In the genomic region with DNA sequence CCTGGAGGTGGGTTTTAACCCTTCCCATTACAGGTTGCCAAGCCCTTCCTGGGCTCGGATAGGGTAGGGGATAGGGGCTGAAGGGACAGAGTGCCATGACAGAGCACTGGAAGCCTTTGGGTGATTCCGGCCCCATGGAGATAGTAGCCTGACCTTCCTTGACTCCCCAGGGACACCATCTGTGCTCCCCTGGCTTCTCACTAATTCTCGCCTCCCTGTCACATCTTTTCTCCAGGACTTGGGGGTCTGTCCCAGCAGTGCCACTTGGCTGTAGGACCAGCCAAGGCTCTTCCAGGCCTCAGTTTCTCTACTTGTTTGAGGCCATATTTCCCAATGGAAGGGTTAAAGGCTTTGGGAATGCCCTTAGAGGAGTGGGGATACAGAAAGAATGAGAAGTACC, we compare ENCODE assay signal across 8 mouse cellular contexts. TPM values are rescaled to one million over a fixed set of nuclear protein-coding genes. Genes with fewer than 3 reads are reported as not detected.
DNase-seq lines count a peak whose midpoint lies in the region; ATAC-seq and TF ChIP-seq lines count a peak whose summit lies in the region.

No protein-coding gene starts in this region.

- no peaks in the 10 kb centered on the region for H3K9me3 ChIP-seq in heart, embryonic 11.5 days (replicated peaks; ENCODE audit: control insufficient read depth, low read length)
- no peaks in the 10 kb centered on the region for H3K9me3 ChIP-seq in ES-Bruce4 (replicated peaks; ENCODE audit: control insufficient read depth, insufficient read depth, low read length, poor library complexity, severe bottlenecking)
- H3K9me3 ChIP-seq in forebrain, postnatal 0 days (ENCODE audit: low read length), result no peaks in the 10 kb centered on the region

- peak overlapping the region; percentile 100 for H3K9ac ChIP-seq in heart, embryonic 11.5 days (ENCODE audit: low read depth, low read length)
- H3K9ac ChIP-seq in ES-Bruce4 (ENCODE audit: low read depth, poor library complexity, severe bottlenecking), result peak overlapping the region; percentile 27
- H3K9ac ChIP-seq in forebrain, postnatal 0 days, result peak overlapping the region; percentile 78

- no peak for DNase-seq in heart, postnatal 25 days (ENCODE audit: low spot score)
- no peak for DNase-seq in forebrain, postnatal 0 days
- peak; percentile 50 for DNase-seq in mesoderm, embryonic 11.5 days (ENCODE audit: low read depth, low spot score)
- no peak for DNase-seq in gastrocnemius, postnatal 4 days (ENCODE audit: low spot score in 2 of 2)
- DNase-seq in c-Kit-positive CD71-positive TER-119-positive erythroid progenitor cells, embryonic 14.5 days (ENCODE audit: low spot score), result no peak
- DNase-seq in adrenal gland, adult 18-20 months (ENCODE audit: low spot score in 2 of 2), result no peak

- TF ChIP-seq EP300 in ES-Bruce4 (IDR thresholded peaks at IDR 0.05; ENCODE audit: insufficient read depth, low read depth, low read length), result no peak

- H3K27me3 ChIP-seq in heart, embryonic 11.5 days (ENCODE audit: control insufficient read depth, insufficient read depth, low read length), result no peaks in the 10 kb centered on the region
- no peaks in the 10 kb centered on the region for H3K27me3 ChIP-seq in ES-Bruce4 (ENCODE audit: control insufficient read depth, insufficient read depth, low read length, poor library complexity, severe bottlenecking)
- H3K27me3 ChIP-seq in forebrain, postnatal 0 days (ENCODE audit: insufficient read depth, low read length), result no peaks in the 10 kb centered on the region

- intact Hi-C loops in heart, postnatal 25 days (cut with DNase I), result loop anchor here (2.0 to 10.0 kb wide), 2 partner anchors 23 to 183 kb away; a partner anchor contains a TSS

- H3K4me1 ChIP-seq in heart, embryonic 11.5 days (ENCODE audit: control insufficient read depth, insufficient read depth, low read length), result peaks cover 20% of the 10 kb centered on the region
- no peaks in the 10 kb centered on the region for H3K4me1 ChIP-seq in ES-Bruce4 (ENCODE audit: control insufficient read depth, insufficient read depth, low read length)
- H3K4me1 ChIP-seq in forebrain, postnatal 0 days (ENCODE audit: insufficient read depth), result peaks cover 14% of the 10 kb centered on the region

- H3K27ac ChIP-seq in heart, embryonic 11.5 days (ENCODE audit: low read depth, low read length), result peak overlapping the region; percentile 98
- peak overlapping the region; percentile 35; the same call in 1 of the 2 replicates for H3K27ac ChIP-seq in ES-Bruce4 (ENCODE audit: insufficient read depth, low read length)
- H3K27ac ChIP-seq in forebrain, postnatal 0 days (ENCODE audit: low read depth, low read length), result peak overlapping the region; percentile 96

- TF ChIP-seq POLR2A in ES-Bruce4 (IDR thresholded peaks at IDR 0.05; ENCODE audit: insufficient read depth, low read length), result no peak

- peaks cover 17% of the 10 kb centered on the region for H3K36me3 ChIP-seq in heart, embryonic 11.5 days (ENCODE audit: control insufficient read depth, insufficient read depth, low read length)
- peaks cover 17% of the 10 kb centered on the region for H3K36me3 ChIP-seq in ES-Bruce4 (ENCODE audit: control insufficient read depth, insufficient read depth, low read length, poor library complexity, severe bottlenecking)
- H3K36me3 ChIP-seq in forebrain, postnatal 0 days (ENCODE audit: insufficient read depth), result peaks cover 22% of the 10 kb centered on the region

- ATAC-seq in heart, embryonic 11.5 days (replicated peaks; ENCODE audit: insufficient number of reproducible peaks, low FRiP score, low TSS enrichment), result no peak
- no peak for ATAC-seq in forebrain, postnatal 0 days

- peak overlapping the region; percentile 97 for H3K4me2 ChIP-seq in heart, embryonic 11.5 days
- H3K4me2 ChIP-seq in forebrain, postnatal 0 days (ENCODE audit: low read depth), result peak overlapping the region; percentile 94

- TF ChIP-seq CTCF in ES-Bruce4 (IDR thresholded peaks at IDR 0.05; ENCODE audit: low read depth, low read length), result no peak
- TF ChIP-seq CTCF in forebrain, postnatal 0 days (IDR thresholded peaks at IDR 0.05; ENCODE audit: low read depth), result no peak

- H3K4me3 ChIP-seq in heart, embryonic 11.5 days (ENCODE audit: low read depth, low read length), result peak overlapping the region; percentile 97
- peak overlapping the region; percentile 14 for H3K4me3 ChIP-seq in ES-Bruce4 (ENCODE audit: low read depth, low read length)
- H3K4me3 ChIP-seq in forebrain, postnatal 0 days (ENCODE audit: low read depth, low read length), result peak overlapping the region; percentile 83

- WGBS in heart, embryonic 11.5 days (ENCODE audit: insufficient replicate concordance), result 48% methylated on average over 3 of the region's 3 CpGs
- 19% methylated on average over 3 of the region's 3 CpGs for WGBS in forebrain, postnatal 0 days

RNA-seq across cellular contexts. Expression of a gene that starts 11.3 kb away (rescaled TPM):
- polyA plus RNA-seq in heart, embryonic 11.5 days (2014; fragmentation: Nextera tagmentation; extraction: Ambion mirVana), result 94.3 and 96.8 TPM in 2 replicates
- total RNA-seq in heart, postnatal 25 days (2021), result 100 to 1,000 TPM; 159 to 181 TPM
- polyA plus RNA-seq in ES-Bruce4 (2011; ENCODE audit: insufficient read depth, insufficient read length, low read depth, missing spikeins), result 122 and 125 TPM in 2 replicates
- total RNA-seq in forebrain, postnatal 0 days (2014; rRNA removed), result 178 and 183 TPM in 2 replicates
- 101 and 115 TPM in 2 replicates for polyA plus RNA-seq in forebrain, postnatal 0 days (2015; fragmentation: Nextera tagmentation; extraction: Ambion mirVana)
- 100 to 1,000 TPM; 214 TPM for total RNA-seq in gastrocnemius, postnatal 4 days (2021)
- 100 to 1,000 TPM; 153 to 174 TPM for total RNA-seq in adrenal gland, adult 18-20 months (2021)

RNA-seq across cellular contexts. Expression of a gene that starts 23.7 kb away (rescaled TPM):
- 14.8 and 19.1 TPM in 2 replicates for polyA plus RNA-seq in heart, embryonic 11.5 days (2014; fragmentation: Nextera tagmentation; extraction: Ambion mirVana)
- 10 to 100 TPM; 10.5 to 13.6 TPM for total RNA-seq in heart, postnatal 25 days (2021)
- polyA plus RNA-seq in ES-Bruce4 (2011; ENCODE audit: insufficient read depth, insufficient read length, low read depth, missing spikeins), result 15.4 and 16.2 TPM in 2 replicates
- 14.1 and 15.2 TPM in 2 replicates for total RNA-seq in forebrain, postnatal 0 days (2014; rRNA removed)
- polyA plus RNA-seq in forebrain, postnatal 0 days (2015; fragmentation: Nextera tagmentation; extraction: Ambion mirVana), result 9.1 and 9.2 TPM in 2 replicates
- 10 to 100 TPM in 1 of 2 experiments, 1 to 10 TPM in 1; 9.8 to 11.5 TPM for total RNA-seq in gastrocnemius, postnatal 4 days (2021)
- total RNA-seq in adrenal gland, adult 18-20 months (2021), result 10 to 100 TPM; 12.9 to 13.4 TPM

RNA-seq across cellular contexts. Expression of a gene that starts 23.8 kb away (rescaled TPM):
- polyA plus RNA-seq in heart, embryonic 11.5 days (2014; fragmentation: Nextera tagmentation; extraction: Ambion mirVana), result 11.5 and 15.5 TPM in 2 replicates
- total RNA-seq in heart, postnatal 25 days (2021), result 1 to 10 TPM; 4.0 to 4.6 TPM
- 18.9 and 21.7 TPM in 2 replicates for polyA plus RNA-seq in ES-Bruce4 (2011; ENCODE audit: insufficient read depth, insufficient read length, low read depth, missing spikeins)
- 15.0 and 23.6 TPM in 2 replicates for total RNA-seq in forebrain, postnatal 0 days (2014; rRNA removed)
- 4.5 and 7.8 TPM in 2 replicates for polyA plus RNA-seq in forebrain, postnatal 0 days (2015; fragmentation: Nextera tagmentation; extraction: Ambion mirVana)
- total RNA-seq in gastrocnemius, postnatal 4 days (2021), result 1 to 10 TPM; 7.7 to 9.7 TPM
- 1 to 10 TPM; 5.7 to 7.6 TPM for total RNA-seq in adrenal gland, adult 18-20 months (2021)

Comparison
In these comparisons a context has a peak if more than half of its experiments do, and no peak if none do; other contexts are left out.
1. H3K27ac ChIP-seq: peak in every context shown above with its lines; median percentile 98 in heart, embryonic 11.5 days; 96 in forebrain, postnatal 0 days; 35 in ES-Bruce4.
2. H3K4me3 ChIP-seq: peak in every context shown above with its lines; median percentile 97 in heart, embryonic 11.5 days; 83 in forebrain, postnatal 0 days; 14 in ES-Bruce4.
3. H3K9ac ChIP-seq: peak in every context shown above with its lines; median percentile 100 in heart, embryonic 11.5 days; 78 in forebrain, postnatal 0 days; 27 in ES-Bruce4.